Mouse (Mus musculus): ENCODE results near the gene Vcan.

GRCm38 (mm10) chr13:89739696-89740242 is 2.5 kb downstream of the Vcan start:
- TF ChIP-seq CTCF (IDR thresholded peaks at IDR 0.05; ENCODE audit: extremely low read depth, insufficient read depth, insufficient read length, insufficient replicate concordance) (no peak), POLR2A (IDR thresholded peaks at IDR 0.05; ENCODE audit: low read depth, low read length) (no peak)
